Mouse (Mus musculus) forebrain, embryonic 16.5 days (tissue): ENCODE data around the gene Wars2. TPM values are rescaled to one million over a fixed set of nuclear protein-coding genes. Genes with fewer than 3 reads are reported as not detected.

Experiments used
- ATAC-seq: fragments of 200-750 bp; cut with Nextera tagmentation; 2 replicates; pipeline ENCODE4 v1.8.0; 2017; ENCODE audit warnings: mild to moderate bottlenecking, moderate library complexity
- H3K27ac ChIP-seq: fragments of 300-500 bp; sonication (generic); 2 replicates; pipeline ENCODE4 v1.5.1; 2014; ENCODE audit warnings: low read length, control low read depth
- H3K27me3 ChIP-seq: fragments of 300-500 bp; sonication (generic); replicated peaks from 2 replicates; pipeline ENCODE4 v1.6.1; 2014; ENCODE audit warnings: low read length; ENCODE audit not compliant: control insufficient read depth, insufficient read depth
- H3K36me3 ChIP-seq: fragments of 300-500 bp; sonication (generic); 2 replicates; pipeline ENCODE4 v1.6.1; 2014; ENCODE audit not compliant: control insufficient read depth, insufficient read depth
- H3K4me1 ChIP-seq: fragments of 300-500 bp; sonication (generic); replicated peaks from 2 replicates; pipeline ENCODE4 v1.6.1; 2014; ENCODE audit warnings: low read length; ENCODE audit not compliant: control insufficient read depth, insufficient read depth
- H3K4me2 ChIP-seq: fragments of 300-500 bp; sonication (generic); 2 replicates; pipeline ENCODE4 v1.6.1; 2014; ENCODE audit warnings: mild to moderate bottlenecking, low read length, control low read depth
- H3K4me3 ChIP-seq: fragments of 300-500 bp; sonication (generic); replicated peaks from 2 replicates; pipeline ENCODE4 v1.5.1; 2014; ENCODE audit warnings: mild to moderate bottlenecking, low read length, control low read depth
- H3K9ac ChIP-seq: fragments of 300-500 bp; sonication (generic); replicated peaks from 2 replicates; pipeline ENCODE4 v1.6.1; 2014; ENCODE audit warnings: low read depth, low read length, control low read depth
- H3K9me3 ChIP-seq: fragments of 300-500 bp; sonication (generic); 2 replicates; pipeline ENCODE4 v1.6.1; 2016; ENCODE audit warnings: low read length; ENCODE audit not compliant: control insufficient read depth
- WGBS: fragments of 180-500 bp; shearing (Covaris S2); extraction: QIAGEN DNeasy Blood & Tissue Kit; methylation state at CpG from one replicate; pipeline ENCODE4 v1.1.7; 2014; 5-methylcytosine and 5-hydroxymethylcytosine counted together
- polyA plus RNA-seq: library from polyadenylated mRNA; unstranded; fragments of >200 nt; fragmentation: Nextera tagmentation; extraction: Ambion mirVana; gene quantifications from 2 replicates; pipeline ENCODE4 v1.2.1, GENCODE M21; 2015

Wars2 gene
- polyA plus RNA-seq, 1 experiment from 2014 or later = 6.3 TPM

DNA sequence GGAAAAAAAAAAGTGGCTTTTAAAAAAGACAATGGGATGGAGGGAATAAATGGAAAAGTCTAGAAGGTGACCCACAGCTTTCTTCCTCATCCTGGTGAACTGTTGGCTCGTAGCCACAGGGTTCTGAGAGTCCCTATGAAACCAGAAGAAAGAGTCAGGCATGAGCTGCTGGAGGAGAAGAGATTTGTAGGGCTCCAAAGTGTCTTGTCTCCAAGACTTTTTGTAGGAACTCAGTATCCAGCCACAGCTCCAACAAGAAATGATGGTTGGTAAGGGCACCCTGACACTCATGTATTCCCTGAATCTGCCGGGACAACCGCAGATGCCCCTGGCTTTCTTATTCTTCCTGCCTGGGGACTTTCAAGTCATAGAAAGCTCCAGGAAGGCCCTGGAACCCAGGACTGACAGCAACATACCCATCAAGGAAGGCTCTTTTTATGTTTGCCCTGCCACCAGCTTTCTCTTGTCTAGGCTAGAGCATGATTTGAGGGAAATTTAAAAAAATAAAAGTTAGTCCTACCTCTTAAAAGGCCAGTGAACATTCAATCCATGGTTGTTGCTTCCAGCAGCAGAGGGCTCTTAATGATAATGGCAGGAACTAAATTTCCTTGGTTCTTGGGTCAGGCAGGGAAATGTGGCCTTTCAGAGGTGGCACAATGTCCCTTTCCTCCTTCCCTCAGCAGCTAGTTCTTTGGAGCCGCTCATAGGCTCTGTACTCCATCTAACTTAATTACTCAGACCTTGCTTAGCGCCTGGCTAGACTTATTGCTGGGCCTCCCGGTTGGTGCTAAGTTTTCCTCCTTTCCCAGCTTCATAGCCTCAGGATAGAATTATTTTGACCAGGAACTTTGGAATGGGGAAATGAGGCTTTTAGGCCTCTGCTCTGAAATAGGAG is 110.7 kb downstream of the Wars2 start:
- Histone ChIP-seq H3K9ac (no peak overlapping the region), H3K4me1 (peaks cover 9% of the 10 kb centered on the region), H3K9me3 (no peaks in the 10 kb centered on the region), H3K27me3 (peaks cover 76% of the 10 kb centered on the region), H3K27ac (no peak overlapping the region), H3K4me3 (no peak overlapping the region), H3K4me2 (no peak overlapping the region), H3K36me3 (no peaks in the 10 kb centered on the region)
- 12% methylated on average over 6 of the region's 6 CpGs for WGBS
- no peak for ATAC-seq

DNA sequence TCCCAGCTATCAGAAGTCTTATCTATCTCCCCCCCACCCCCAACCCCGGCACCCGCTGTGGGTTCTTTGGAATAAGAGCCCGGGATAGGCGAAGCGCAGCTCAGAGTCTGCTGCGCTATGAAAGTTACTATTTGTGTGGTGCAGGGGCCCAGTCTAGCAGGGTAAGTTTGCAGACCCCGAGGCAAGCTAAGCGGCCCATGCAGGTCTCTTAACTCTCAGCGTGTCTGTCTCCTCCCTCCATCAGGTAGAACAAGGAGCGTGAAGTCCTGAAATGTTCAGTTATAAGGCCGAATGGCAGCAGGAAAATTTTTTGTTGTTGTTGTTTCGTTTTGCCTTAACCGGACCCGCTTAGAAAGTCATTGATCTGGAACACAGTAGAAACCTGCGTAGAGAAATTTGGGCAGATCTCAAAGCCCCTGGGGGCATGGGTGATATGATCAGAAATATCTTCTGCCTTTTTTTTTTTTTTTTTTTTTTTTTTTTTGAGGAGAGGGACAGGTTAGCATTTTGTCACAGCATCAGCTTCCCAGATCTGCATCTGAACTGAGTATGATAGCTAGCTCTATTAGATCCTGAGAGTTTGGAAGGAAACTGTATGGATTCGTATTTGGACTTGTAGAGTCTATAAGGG is 111.7 kb downstream of the Wars2 start:
- no peak overlapping the region for H3K4me2 ChIP-seq
- no peak overlapping the region for H3K27ac ChIP-seq
- peaks cover 9% of the 10 kb centered on the region for H3K4me1 ChIP-seq
- peaks cover 77% of the 10 kb centered on the region for H3K27me3 ChIP-seq
- no peak overlapping the region for H3K9ac ChIP-seq
- no peak overlapping the region for H3K4me3 ChIP-seq
- H3K36me3 ChIP-seq = no peaks in the 10 kb centered on the region
- WGBS = 3% methylated on average over 16 of the region's 16 CpGs
- no peak for ATAC-seq
- H3K9me3 ChIP-seq = no peaks in the 10 kb centered on the region

DNA sequence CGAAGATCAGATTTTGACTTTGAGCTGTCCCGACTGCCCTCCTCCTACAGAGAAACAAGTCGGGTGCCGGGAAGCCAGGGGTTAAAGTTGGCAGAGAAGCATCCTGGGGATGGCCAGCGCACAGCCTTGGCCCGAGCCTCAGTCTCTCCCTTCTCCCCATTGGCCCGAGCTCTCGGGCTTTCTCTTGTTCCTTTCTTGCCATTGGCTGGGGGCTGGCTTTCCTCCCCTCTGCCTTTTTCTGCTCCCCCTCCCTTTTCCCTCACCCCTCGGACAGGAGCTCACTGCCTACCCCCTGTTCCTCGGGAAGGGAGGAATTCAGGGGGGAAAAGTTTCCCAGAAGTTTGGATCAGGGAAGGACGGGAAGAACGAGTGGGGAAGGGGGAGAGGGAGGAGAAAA is 112.2 kb downstream of the Wars2 start:
- no peak overlapping the region for H3K9ac ChIP-seq
- no peak; the same call in 1 of the 2 replicates for ATAC-seq
- no peak overlapping the region for H3K4me2 ChIP-seq
- peaks cover 78% of the 10 kb centered on the region for H3K27me3 ChIP-seq
- H3K27ac ChIP-seq = no peak overlapping the region
- no peaks in the 10 kb centered on the region for H3K9me3 ChIP-seq
- WGBS = 0% methylated on average over 12 of the region's 12 CpGs
- H3K36me3 ChIP-seq = no peaks in the 10 kb centered on the region
- H3K4me1 ChIP-seq = peaks cover 9% of the 10 kb centered on the region
- no peak overlapping the region for H3K4me3 ChIP-seq

DNA sequence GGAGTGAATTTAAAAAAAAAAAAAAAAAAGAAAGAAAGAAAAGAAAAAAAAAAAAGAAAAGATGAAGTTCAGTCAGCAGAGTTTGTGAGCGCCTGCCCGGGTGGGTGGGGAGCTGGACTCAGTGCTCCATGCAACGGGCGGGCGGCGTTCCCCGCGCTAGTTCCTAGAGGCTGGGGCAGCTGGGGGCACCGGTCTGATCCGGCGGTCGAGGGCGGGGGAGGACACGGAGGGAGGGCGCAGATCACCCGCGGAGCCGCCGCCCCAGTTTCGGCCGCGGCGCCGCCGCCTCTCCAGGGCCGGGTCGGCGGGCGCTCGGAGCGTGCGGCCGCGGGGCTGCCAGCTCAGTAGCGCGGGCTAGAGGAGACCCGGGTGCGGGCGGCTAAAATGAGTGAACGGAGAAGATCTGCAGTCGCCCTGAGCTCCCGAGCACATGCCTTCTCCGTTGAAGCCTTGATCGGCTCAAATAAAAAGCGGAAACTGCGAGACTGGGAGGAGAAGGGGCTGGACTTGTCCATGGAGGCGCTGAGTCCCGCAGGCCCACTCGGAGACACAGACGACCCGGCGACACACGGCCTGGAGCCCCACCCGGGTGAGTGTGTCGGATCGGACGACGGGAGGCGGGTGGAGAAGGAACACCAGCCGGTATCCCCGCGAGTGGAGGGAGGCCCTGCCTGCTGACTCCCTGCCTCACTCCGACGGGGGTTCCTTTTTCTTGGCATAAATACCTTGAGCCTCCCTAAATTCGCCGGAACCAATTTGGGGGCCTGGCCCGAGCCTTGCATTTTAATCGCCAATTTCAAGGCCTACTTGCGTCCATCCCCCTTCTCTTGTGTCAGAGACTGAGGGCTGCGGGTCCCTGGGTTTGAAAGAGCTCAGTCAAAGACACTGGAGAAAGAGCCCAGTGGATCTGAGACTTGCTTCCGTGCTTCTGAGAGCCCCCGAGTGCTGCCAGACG is 112.9 kb downstream of the Wars2 start:
- H3K27me3 ChIP-seq = peaks cover 76% of the 10 kb centered on the region
- H3K4me2 ChIP-seq = peak overlapping the region; percentile 43
- no peaks in the 10 kb centered on the region for H3K9me3 ChIP-seq
- H3K4me3 ChIP-seq = peak overlapping the region; percentile 28
- WGBS = under 1% methylated on average over 72 of the region's 73 CpGs
- peaks cover 9% of the 10 kb centered on the region for H3K4me1 ChIP-seq
- peak; percentile 59 for ATAC-seq
- no peak overlapping the region for H3K27ac ChIP-seq
- H3K36me3 ChIP-seq = no peaks in the 10 kb centered on the region
- 0 out of 2 replicates have a peak overlapping the region, but pooled peaks have one; percentile 8 for H3K9ac ChIP-seq

DNA sequence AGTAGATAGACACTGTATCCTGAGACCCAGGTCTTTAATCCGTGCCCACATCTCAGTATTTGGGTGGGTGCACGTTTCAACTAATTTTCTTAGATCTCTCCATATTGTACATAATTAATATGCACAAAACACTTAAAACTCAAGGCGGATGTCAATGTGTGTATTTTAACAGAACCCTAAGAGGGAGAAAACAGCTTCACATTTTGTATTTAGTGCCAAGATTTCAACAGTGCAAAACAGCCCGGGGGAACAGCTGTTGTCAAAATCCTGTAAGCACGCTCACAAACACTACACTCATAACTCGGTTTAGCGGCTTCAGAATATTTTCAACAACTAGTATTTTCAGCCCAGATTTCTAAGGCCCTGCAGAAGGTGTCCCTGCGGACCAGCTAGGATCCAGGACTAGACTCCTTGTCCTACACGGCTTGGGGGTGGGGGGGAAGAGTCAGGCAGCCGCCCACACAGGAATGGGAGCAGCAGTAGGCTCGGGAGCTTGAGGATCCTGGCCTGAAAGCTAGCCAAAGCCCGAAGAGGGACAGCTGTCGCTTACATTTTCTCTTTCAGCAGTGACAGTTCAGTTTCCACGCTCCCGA is 113.8 kb downstream of the Wars2 start:
- no peak overlapping the region; the same call in 1 of the 2 replicates for H3K4me3 ChIP-seq
- no peak overlapping the region for H3K27ac ChIP-seq
- WGBS = under 1% methylated on average over 15 of the region's 15 CpGs

DNA sequence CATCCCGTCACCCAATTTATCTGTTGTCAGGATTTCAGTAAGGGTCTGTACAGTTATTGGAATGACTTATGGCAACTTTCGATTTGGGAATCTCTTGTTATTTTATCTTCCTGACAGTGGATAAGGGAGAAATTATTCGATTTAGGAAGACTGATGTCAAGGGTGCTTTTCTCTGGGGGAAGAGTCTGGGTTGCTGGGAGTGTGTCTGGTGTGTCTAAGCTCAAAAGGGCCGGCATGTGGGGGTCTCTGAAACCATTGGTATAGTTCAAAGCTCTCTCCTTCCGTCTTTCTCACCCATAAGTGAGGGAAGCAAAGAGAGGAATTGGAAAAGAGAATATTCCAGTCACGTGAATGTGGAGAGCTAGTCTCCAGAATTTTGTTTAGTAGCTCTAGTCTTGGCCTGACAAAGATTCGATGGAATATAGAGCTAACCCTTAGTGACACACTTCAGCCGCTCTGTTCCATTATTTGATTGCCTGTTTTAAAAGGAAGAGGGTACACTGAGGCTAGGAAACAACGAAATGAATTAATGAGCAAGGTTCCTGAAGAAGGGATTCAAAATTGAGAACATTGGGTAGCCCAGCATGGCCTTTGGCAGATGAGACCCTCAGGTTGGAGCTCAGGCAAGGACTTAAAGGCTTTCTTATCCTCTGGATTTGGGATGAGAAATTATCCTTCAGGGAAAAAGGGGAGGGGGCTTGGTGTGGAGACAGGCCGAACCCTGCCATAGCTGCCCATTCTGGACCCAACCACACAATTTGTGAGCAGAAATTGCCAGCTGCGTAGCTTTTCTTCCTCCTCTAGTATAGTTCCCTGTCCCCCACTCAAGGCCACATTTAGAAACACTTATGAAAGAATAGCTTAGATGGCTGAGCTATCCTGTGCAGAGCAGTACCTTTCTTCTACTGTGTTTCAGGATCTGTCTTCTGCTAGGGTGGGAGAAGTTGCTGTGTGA is 114.8 kb downstream of the Wars2 start:
- no peak for ATAC-seq
- no peaks in the 10 kb centered on the region for H3K36me3 ChIP-seq
- 4% methylated on average over 11 of the region's 11 CpGs for WGBS

More for the DNA sequence above, 113.8 kb downstream of the Wars2 start:
- H3K4me2 ChIP-seq = no peak overlapping the region
- peaks cover 9% of the 10 kb centered on the region for H3K4me1 ChIP-seq
- no peak overlapping the region for H3K9ac ChIP-seq
- H3K27me3 ChIP-seq = peaks cover 75% of the 10 kb centered on the region
- H3K36me3 ChIP-seq = no peaks in the 10 kb centered on the region
- H3K9me3 ChIP-seq = no peaks in the 10 kb centered on the region
- no peak for ATAC-seq

DNA sequence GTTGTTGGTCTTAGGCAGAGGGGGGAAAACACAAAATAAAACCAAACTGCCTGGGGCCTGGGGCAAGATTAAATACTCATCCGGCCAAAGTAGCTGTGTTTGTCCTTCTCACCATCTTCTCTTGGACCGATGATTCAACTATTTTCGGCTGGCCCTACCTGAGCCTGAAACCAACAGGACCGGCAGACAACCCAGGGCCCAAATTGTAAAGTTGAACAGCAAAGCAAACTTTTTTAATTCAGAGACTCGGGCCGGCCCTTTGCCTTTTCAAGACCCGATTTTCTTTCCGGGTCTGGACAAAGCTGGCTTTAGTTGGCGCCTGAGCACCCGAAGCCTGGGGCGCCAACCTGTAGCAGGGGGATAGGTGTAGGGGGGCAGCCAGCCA is 115.5 kb downstream of the Wars2 start:
- Histone ChIP-seq H3K9ac (no peak overlapping the region), H3K4me3 (no peak overlapping the region), H3K27me3 (peaks cover 67% of the 10 kb centered on the region), H3K27ac (no peak overlapping the region), H3K4me1 (peaks cover 9% of the 10 kb centered on the region), H3K4me2 (no peak overlapping the region), H3K36me3 (no peaks in the 10 kb centered on the region), H3K9me3 (no peaks in the 10 kb centered on the region)
- WGBS = 2% methylated on average over 11 of the region's 11 CpGs
- ATAC-seq = no peak

More for the DNA sequence above, 114.8 kb downstream of the Wars2 start:
- H3K9ac ChIP-seq = no peak overlapping the region
- H3K4me2 ChIP-seq = no peak overlapping the region
- peaks cover 9% of the 10 kb centered on the region for H3K4me1 ChIP-seq
- H3K4me3 ChIP-seq = no peak overlapping the region
- no peak overlapping the region for H3K27ac ChIP-seq
- peaks cover 71% of the 10 kb centered on the region for H3K27me3 ChIP-seq
- no peaks in the 10 kb centered on the region for H3K9me3 ChIP-seq

DNA sequence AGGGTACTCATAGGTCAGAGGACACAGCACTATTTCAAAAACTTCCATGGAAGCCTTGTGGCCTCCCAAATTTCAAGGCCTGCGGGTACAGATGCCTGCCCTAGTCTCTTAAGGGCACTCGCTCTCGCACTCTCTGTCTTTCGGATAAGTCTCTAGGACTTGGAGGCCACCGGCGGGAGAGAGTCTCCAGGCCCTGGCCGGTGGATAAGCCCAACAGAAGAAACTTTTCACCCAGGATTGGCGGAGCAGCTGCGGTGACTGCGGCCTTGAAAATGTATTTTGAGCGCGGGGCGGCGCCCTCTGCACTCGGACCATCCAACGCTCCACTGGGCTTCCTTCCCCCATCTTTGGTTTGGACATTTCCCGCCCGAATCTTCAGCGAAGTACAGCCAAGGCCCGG is 115.9 kb downstream of the Wars2 start:
- no peak overlapping the region for H3K27ac ChIP-seq
- no peaks in the 10 kb centered on the region for H3K36me3 ChIP-seq
- no peak overlapping the region for H3K4me2 ChIP-seq
- no peak overlapping the region for H3K9ac ChIP-seq
- no peak overlapping the region for H3K4me3 ChIP-seq
- no peak for ATAC-seq
- under 1% methylated on average over 20 of the region's 20 CpGs for WGBS
- H3K9me3 ChIP-seq = no peaks in the 10 kb centered on the region
- H3K4me1 ChIP-seq = peaks cover 9% of the 10 kb centered on the region
- H3K27me3 ChIP-seq = peaks cover 64% of the 10 kb centered on the region
